Mouse (Mus musculus): ENCODE results near the gene Snrpa1.

Snrpa1 gene

DNA sequence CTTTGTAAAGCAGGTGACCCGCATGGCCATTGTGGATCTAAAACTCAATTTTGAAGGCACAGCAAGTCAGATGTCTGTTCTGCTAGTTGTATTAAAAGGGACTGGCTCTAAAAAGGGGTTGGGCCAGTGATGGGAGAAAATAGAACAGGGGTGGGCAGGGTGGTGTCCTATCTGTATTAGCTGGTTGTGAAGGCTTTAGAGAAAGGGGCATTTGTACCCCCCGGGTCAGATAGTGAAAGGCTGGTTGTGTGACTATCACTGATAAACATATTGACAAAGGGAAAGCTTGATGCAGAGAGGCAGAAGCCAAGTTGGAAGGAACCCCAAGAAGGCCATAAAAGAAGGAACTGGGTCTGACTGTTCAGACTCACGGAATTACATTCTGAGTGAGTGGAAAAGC lies 54.8 kb downstream of the Snrpa1 start:
- no peak for DNase-seq (ENCODE audit: low read depth, low spot score)

GRCm38 (mm10) chr7:66115821-66116343 lies 57.1 kb downstream of the Snrpa1 start:
- DNase-seq (ENCODE audit: low read depth, low spot score): no peak

DNA sequence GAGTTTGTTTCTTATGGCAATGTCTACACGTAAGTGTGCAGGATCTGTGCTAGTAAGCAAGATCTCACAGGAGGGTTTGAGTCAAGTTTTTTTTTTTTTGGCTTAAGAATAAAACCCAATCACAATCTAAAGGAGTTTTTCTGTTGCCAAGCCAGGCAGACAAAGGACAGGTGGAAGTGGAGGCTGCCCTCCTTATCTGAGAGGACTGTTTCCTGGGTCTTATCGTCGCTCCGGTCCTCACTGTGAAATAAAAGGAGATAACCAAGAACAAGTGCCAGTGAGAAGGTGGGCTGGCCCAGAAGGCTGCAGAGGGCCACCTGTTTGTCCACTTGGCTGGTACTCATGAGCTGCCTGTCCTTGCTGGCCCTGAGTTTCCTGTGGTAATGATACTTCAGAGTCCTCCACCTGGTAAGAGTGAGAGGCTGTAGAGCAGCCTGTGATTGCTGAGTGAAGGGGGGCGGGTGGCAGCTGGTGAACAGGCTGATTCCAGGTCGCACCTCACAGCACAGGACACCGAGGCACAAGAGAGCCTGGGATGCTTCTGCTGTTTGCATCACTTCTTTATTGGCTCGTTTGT lies 58.2 kb downstream of the Snrpa1 start:
- DNase-seq (ENCODE audit: low read depth, low spot score): no peak

GRCm38 (mm10) chr7:66118046-66118445 lies 59.2 kb downstream of the Snrpa1 start:
- no peak for DNase-seq (ENCODE audit: low read depth, low spot score)

GRCm38 (mm10) chr7:66118796-66119195 lies 60.0 kb downstream of the Snrpa1 start:
- no peak for DNase-seq (ENCODE audit: low read depth, low spot score)

DNA sequence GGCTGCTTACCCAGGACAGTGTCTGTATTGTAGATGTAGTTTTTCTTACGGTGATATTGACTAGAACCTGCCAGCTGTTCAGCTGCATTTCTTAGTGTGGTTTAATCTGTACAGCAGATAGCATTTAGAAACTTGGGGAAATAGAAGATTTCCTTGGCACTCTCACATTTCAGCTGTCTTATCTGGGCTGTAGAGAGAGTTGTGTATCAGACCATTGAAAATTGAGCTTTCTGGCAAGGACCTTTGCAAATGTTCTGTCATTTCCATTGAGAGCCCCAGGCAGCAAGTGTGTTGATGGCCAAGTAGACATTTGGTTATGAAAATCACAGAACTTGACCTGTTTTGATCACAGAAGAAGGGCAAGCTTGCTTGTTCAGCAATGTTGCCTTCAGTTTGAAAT lies 61.3 kb downstream of the Snrpa1 start:
- no peak for DNase-seq (ENCODE audit: low read depth, low spot score)

DNA sequence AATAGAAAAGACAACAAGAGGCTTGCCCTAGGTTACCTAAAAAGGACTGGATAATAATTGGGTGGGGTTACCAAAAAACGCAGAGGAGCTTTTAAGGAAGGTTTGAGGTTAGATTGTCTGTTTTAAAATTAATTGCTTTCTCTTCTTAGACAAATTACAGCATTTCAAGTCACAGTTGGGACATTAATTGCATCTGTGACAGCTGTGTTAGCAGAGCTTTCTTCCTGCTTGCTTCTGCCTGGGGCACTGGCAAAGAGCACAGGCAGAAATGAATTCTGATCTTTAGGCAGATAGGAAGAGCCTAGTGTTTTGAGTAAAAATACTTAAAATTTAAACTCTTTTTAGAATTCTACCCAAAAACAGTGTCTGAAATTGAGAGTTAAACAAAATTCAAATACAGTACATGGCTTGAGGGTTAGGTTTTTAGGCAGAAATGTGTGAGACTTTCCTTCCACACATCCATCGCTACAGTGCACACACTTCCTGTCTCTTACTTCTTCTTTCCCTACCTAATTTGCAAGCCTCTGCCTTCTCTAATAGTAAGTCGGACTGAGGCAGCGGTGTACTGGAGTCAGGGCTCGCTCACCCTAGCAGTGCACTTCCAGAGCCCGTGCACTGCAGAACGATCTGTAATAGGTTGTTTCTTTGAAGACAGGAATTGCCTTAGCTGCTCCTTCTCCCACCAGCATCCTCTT lies 62.0 kb downstream of the Snrpa1 start:
- no peak for DNase-seq (ENCODE audit: low read depth, low spot score)

All from brain, embryonic 18.5 days (tissue).